In genomic region chr6:29388606-29389080, GRCm38 (mm10) we compare ENCODE assay signal across 8 mouse cellular contexts. TPM values are rescaled to one million over a fixed set of nuclear protein-coding genes. Genes with fewer than 3 reads are reported as not detected.
DNase-seq lines count a peak whose midpoint lies in the region; ATAC-seq and TF ChIP-seq lines count a peak whose summit lies in the region.

No protein-coding gene starts in this region.

- no peak overlapping the region for H3K27ac ChIP-seq in layer of hippocampus, adult 2 months

- ATAC-seq in hematopoietic stem cell, adult 5-6 weeks (replicated peaks in 1 of 2; ENCODE audit: insufficient read depth in 1 of 2, low FRiP score in 2 of 2, low TSS enrichment in 1 of 2, low read depth in 1 of 2, poor library complexity in 2 of 2, severe bottlenecking in 2 of 2), result peak; percentile 73 to 75

- no peak for TF ChIP-seq CTCF in layer of hippocampus, adult 2 months (conservative IDR thresholded peaks at IDR 0.05)

- no peak overlapping the region for H3K4me3 ChIP-seq in layer of hippocampus, adult 2 months

- DNase-seq in adrenal gland, adult (ENCODE audit: inconsistent age in 2 of 2, low spot score in 1 of 2), result peak; percentile 82 to 91
- peak; percentile 96 to 97 for DNase-seq in cerebellum, postnatal 14 days
- DNase-seq in frontal cortex, postnatal 14 days (ENCODE audit: low spot score in 2 of 2), result peak; percentile 76
- peak; percentile 71 to 82 for DNase-seq in layer of hippocampus, adult 2 months (ENCODE audit: low spot score in 2 of 2)
- DNase-seq in lung, adult 18-20 months, result peak; percentile 87 to 92
- DNase-seq in ovary, postnatal 36 days (ENCODE audit: low spot score), result peak; percentile 83
- no peak for DNase-seq in T-cell, adult 2 months (ENCODE audit: low spot score)

RNA-seq across cellular contexts. Expression of gene Opn1sw, which starts 0.4 kb away (rescaled TPM):
- not detected in 2 replicates for total RNA-seq in hematopoietic stem cell, adult 5-6 weeks (2017)
- total RNA-seq in layer of hippocampus, adult 2 months (2021), result not detected

RNA-seq across cellular contexts. Expression of gene Ccdc136, which starts 7.5 kb away (rescaled TPM):
- 0.40 and 0.44 TPM in 2 replicates for total RNA-seq in hematopoietic stem cell, adult 5-6 weeks (2017)
- total RNA-seq in layer of hippocampus, adult 2 months (2021), result 10 to 100 TPM; 66.9 to 74.2 TPM

RNA-seq across cellular contexts. Expression of gene Calu, which starts 40.8 kb away (rescaled TPM):
- total RNA-seq in hematopoietic stem cell, adult 5-6 weeks (2017), result 162 and 228 TPM in 2 replicates
- 10 to 100 TPM; 65.3 to 67.6 TPM for total RNA-seq in layer of hippocampus, adult 2 months (2021)

RNA-seq across cellular contexts. Expression of gene Flnc, which starts 44.4 kb away (rescaled TPM):
- total RNA-seq in hematopoietic stem cell, adult 5-6 weeks (2017), result not detected in 2 replicates
- total RNA-seq in layer of hippocampus, adult 2 months (2021), result 1 to 10 TPM; 1.2 to 1.4 TPM

Comparison
In these comparisons a context has a peak if more than half of its experiments do, and no peak if none do; other contexts are left out.
1. RNA of gene Ccdc136, which starts 7.5 kb away (total RNA-seq): 66.9 to 74.2 TPM in layer of hippocampus, adult 2 months; 0.40 to 0.44 TPM in hematopoietic stem cell, adult 5-6 weeks; every median in the first group is over 10 times any median in the second.